Mouse (Mus musculus) CH12.LX (cell line): ENCODE data around the gene Phospho1. TPM values are rescaled to one million over a fixed set of nuclear protein-coding genes. Genes with fewer than 3 reads are reported as not detected.

ENCODE experiments used
- DNase-seq: peaks from one replicate; pipeline ENCODE4 v3.0.0-alpha.2; 2013; ENCODE audit errors: extremely low read depth
- H3K27ac ChIP-seq: 2 replicates; pipeline ENCODE4 v1.5.1; 2012; ENCODE audit warnings: low read depth, mild to moderate bottlenecking, control low read depth, moderate library complexity; ENCODE audit not compliant: insufficient read depth
- H3K27me3 ChIP-seq: replicated peaks from 2 replicates; pipeline ENCODE3; 2012; ENCODE audit warnings: inconsistent platforms
- H3K36me3 ChIP-seq, 2 experiments: replicated peaks in 1 of 2; 2 replicates each; pipeline versions ENCODE3 to v1.6.1; 2012; ENCODE audit warnings: inconsistent platforms in 1 of 2, low read length in 1 of 2, mild to moderate bottlenecking in 1 of 2, mixed read lengths in 1 of 2, moderate library complexity in 1 of 2; ENCODE audit not compliant: control insufficient read depth in 1 of 2, insufficient read depth in 1 of 2
- H3K4me1 ChIP-seq, 2 experiments: 2 replicates each; pipeline ENCODE4 v1.6.1; 2012; ENCODE audit warnings: inconsistent platforms in 1 of 2, moderate library complexity in 1 of 2; ENCODE audit not compliant: insufficient read depth in 2 of 2, control insufficient read depth in 1 of 2
- H3K4me2 ChIP-seq: 2 replicates; pipeline ENCODE4 v1.6.1; 2012; ENCODE audit warnings: low read depth, mild to moderate bottlenecking, control low read depth; ENCODE audit not compliant: poor library complexity, insufficient read depth, severe bottlenecking
- H3K4me3 ChIP-seq, 3 experiments: fragments of 150-350 bp in 1 of 3; sonication (generic) in 1 of 3; replicated peaks in 1 of 3; 2 replicates each; pipeline versions ENCODE3 to v1.5.1; 2011 to 2012; ENCODE audit warnings: low read depth in 2 of 3, low read length in 2 of 3, mild to moderate bottlenecking in 2 of 3, moderate library complexity in 2 of 3, control low read depth in 1 of 3, improper control_type of control experiment in 1 of 3, inconsistent platforms in 1 of 3, mixed read lengths in 1 of 3; ENCODE audit not compliant: poor library complexity in 1 of 3
- H3K79me2 ChIP-seq: replicated peaks from 2 replicates; pipeline ENCODE4 v1.6.1; 2012; ENCODE audit warnings: mild to moderate bottlenecking, moderate library complexity; ENCODE audit not compliant: control insufficient read depth, poor library complexity, insufficient read depth, severe bottlenecking; ENCODE audit errors: extremely low read depth
- H3K9ac ChIP-seq: 2 replicates; pipeline ENCODE4 v1.6.1; 2012; ENCODE audit warnings: low read depth, mild to moderate bottlenecking, control low read depth, moderate library complexity; ENCODE audit not compliant: insufficient read depth
- H3K9me3 ChIP-seq: replicated peaks from 2 replicates; pipeline ENCODE3; 2012; ENCODE audit warnings: low read length, inconsistent platforms, mixed read lengths
- BHLHE40 ChIP-seq: IDR thresholded peaks from 2 replicates; pipeline ENCODE4 v1.6.1; 2011; ENCODE audit warnings: mild to moderate bottlenecking, low read depth, low read length, improper control_type of control experiment
- CHD1 ChIP-seq: IDR thresholded peaks from 2 replicates; pipeline ENCODE4 v1.6.1; 2012; ENCODE audit warnings: low read depth, low read length, improper control_type of control experiment, inconsistent platforms
- CHD2 ChIP-seq: IDR thresholded peaks from 2 replicates; pipeline ENCODE4 v1.6.1; 2011; ENCODE audit warnings: low read length, improper control_type of control experiment
- E2F4 ChIP-seq: IDR thresholded peaks from 2 replicates; pipeline ENCODE4 v1.6.1; 2011; ENCODE audit warnings: low read depth, low read length, improper control_type of control experiment; ENCODE audit not compliant: insufficient replicate concordance
- EP300 ChIP-seq: IDR thresholded peaks from 2 replicates; pipeline ENCODE4 v1.6.1; 2011; ENCODE audit warnings: low read length, improper control_type of control experiment
- ETS1 ChIP-seq: conservative IDR thresholded peaks from 2 replicates; pipeline ENCODE4 v1.6.1; 2012; ENCODE audit warnings: low read depth, mild to moderate bottlenecking, inconsistent platforms, low read length, improper control_type of control experiment, moderate library complexity
- HCFC1 ChIP-seq: IDR thresholded peaks from 2 replicates; pipeline ENCODE4 v1.6.1; 2012; ENCODE audit warnings: low read depth, mild to moderate bottlenecking, inconsistent platforms, low read length, improper control_type of control experiment
- IRF4 ChIP-seq: IDR thresholded peaks from 2 replicates; pipeline ENCODE4 v1.6.1; 2014; ENCODE audit warnings: low read depth, mild to moderate bottlenecking, inconsistent platforms, low read length, improper control_type of control experiment
- JUND ChIP-seq: conservative IDR thresholded peaks from 2 replicates; pipeline ENCODE4 v1.6.1; 2011; ENCODE audit warnings: low read depth, low read length, improper control_type of control experiment
- KAT2A ChIP-seq: IDR thresholded peaks from 2 replicates; pipeline ENCODE4 v1.6.1; 2012; ENCODE audit warnings: low read length, improper control_type of control experiment, inconsistent platforms; ENCODE audit not compliant: insufficient replicate concordance
- MAX ChIP-seq: IDR thresholded peaks from 2 replicates; pipeline ENCODE4 v1.6.1; 2011; ENCODE audit warnings: low read length, improper control_type of control experiment
- MAZ ChIP-seq: IDR thresholded peaks from 2 replicates; pipeline ENCODE4 v1.6.1; 2012; ENCODE audit warnings: low read depth, mild to moderate bottlenecking, inconsistent platforms, low read length, improper control_type of control experiment, moderate library complexity
- MEF2A ChIP-seq: IDR thresholded peaks from 2 replicates; pipeline ENCODE4 v1.6.1; 2014; ENCODE audit warnings: low read depth, mild to moderate bottlenecking, inconsistent platforms, low read length, improper control_type of control experiment, borderline replicate concordance
- MXI1 ChIP-seq: IDR thresholded peaks from 2 replicates; pipeline ENCODE4 v1.6.1; 2011; ENCODE audit warnings: mild to moderate bottlenecking, low read depth, low read length, improper control_type of control experiment
- MYC ChIP-seq: IDR thresholded peaks from 2 replicates; pipeline ENCODE4 v1.6.1; 2011; ENCODE audit warnings: low read depth, mild to moderate bottlenecking, improper control_type of control experiment, low read length
- NELFE ChIP-seq: IDR thresholded peaks from 2 replicates; pipeline ENCODE4 v1.6.1; 2011; ENCODE audit warnings: low read depth, low read length, improper control_type of control experiment
- NRF1 ChIP-seq: IDR thresholded peaks from 2 replicates; pipeline ENCODE4 v1.6.1; 2014; ENCODE audit warnings: low read depth, mild to moderate bottlenecking, inconsistent platforms, low read length, improper control_type of control experiment, moderate library complexity
- POLR2A ChIP-seq: IDR thresholded peaks from 2 replicates; pipeline ENCODE4 v1.6.1; 2011; ENCODE audit warnings: low read depth, mild to moderate bottlenecking, improper control_type of control experiment, low read length
- RAD21 ChIP-seq: IDR thresholded peaks from 2 replicates; pipeline ENCODE4 v1.6.1; 2011; ENCODE audit warnings: low read depth, mild to moderate bottlenecking, low read length, improper control_type of control experiment, moderate library complexity
- RCOR1 ChIP-seq: conservative IDR thresholded peaks from 2 replicates; pipeline ENCODE4 v1.6.1; 2012; ENCODE audit warnings: low read depth, mild to moderate bottlenecking, inconsistent platforms, low read length, improper control_type of control experiment
- SIN3A ChIP-seq: IDR thresholded peaks from 2 replicates; pipeline ENCODE4 v1.6.1; 2012; ENCODE audit warnings: low read length, improper control_type of control experiment, inconsistent platforms
- SMC3 ChIP-seq: IDR thresholded peaks from 2 replicates; pipeline ENCODE4 v1.6.1; 2011; ENCODE audit warnings: low read depth, low read length, improper control_type of control experiment
- TCF12 ChIP-seq: IDR thresholded peaks from 2 replicates; pipeline ENCODE4 v1.6.1; 2014; ENCODE audit warnings: low read depth, mild to moderate bottlenecking, inconsistent platforms, low read length, improper control_type of control experiment
- UBTF ChIP-seq: IDR thresholded peaks from 2 replicates; pipeline ENCODE4 v1.6.1; 2012; ENCODE audit warnings: low read depth, mild to moderate bottlenecking, inconsistent platforms, low read length, improper control_type of control experiment, moderate library complexity
- USF1 ChIP-seq: IDR thresholded peaks from 2 replicates; pipeline ENCODE4 v1.6.1; 2014; ENCODE audit warnings: low read depth, mild to moderate bottlenecking, inconsistent platforms, low read length, improper control_type of control experiment
- USF2 ChIP-seq: conservative IDR thresholded peaks from 2 replicates; pipeline ENCODE4 v1.6.1; 2011; ENCODE audit warnings: low read depth, low read length, improper control_type of control experiment
- ZKSCAN1 ChIP-seq: IDR thresholded peaks from 2 replicates; pipeline ENCODE4 v1.6.1; 2012; ENCODE audit warnings: low read depth, inconsistent platforms, low read length, improper control_type of control experiment, borderline replicate concordance
- ZMIZ1 ChIP-seq: IDR thresholded peaks from 2 replicates; pipeline ENCODE4 v1.6.1; 2012; ENCODE audit warnings: low read depth, mild to moderate bottlenecking, inconsistent platforms, low read length, improper control_type of control experiment
- dilution Hi-C: fragments of 300-500 bp; cut with MboI; formaldehyde crosslinking; loops from 2 replicates; pipeline ENCODE4 v1.14.3; 2020; ENCODE audit warnings: low sequenced_read_pairs; ENCODE audit not compliant: extremely low pct_unique_long_range_greater_than_20kb, extremely low pct_ligation_motif_present
- in situ Hi-C: fragments of 300-500 bp; cut with MboI; formaldehyde crosslinking; loops from 3 replicates; pipeline ENCODE4 v1.14.3; 2019; ENCODE audit warnings: low sequenced_read_pairs, low pct_ligation_motif_present, low pct_unique_long_range_greater_than_20kb, mixed read lengths
- polyA plus RNA-seq: library from polyadenylated mRNA; unstranded; fragments of >175 nt; gene quantifications from 2 replicates; pipeline ENCODE4 v1.2.1, GENCODE M21; 2012; ENCODE audit warnings: low read depth; ENCODE audit not compliant: insufficient read length
- total RNA-seq, 2 experiments: library from RNA; depleted of rRNA; stranded (reverse); fragments of 300-350 nt in 1 of 2; fragments of >200 nt in 1 of 2; gene quantifications; 2 replicates each; pipeline ENCODE4 v1.2.3; 2012 to 2014

The Phospho1 gene
- total and polyA plus RNA-seq, 3 experiments: 0.97 to 1.3 TPM; not detected in 1

DNA sequence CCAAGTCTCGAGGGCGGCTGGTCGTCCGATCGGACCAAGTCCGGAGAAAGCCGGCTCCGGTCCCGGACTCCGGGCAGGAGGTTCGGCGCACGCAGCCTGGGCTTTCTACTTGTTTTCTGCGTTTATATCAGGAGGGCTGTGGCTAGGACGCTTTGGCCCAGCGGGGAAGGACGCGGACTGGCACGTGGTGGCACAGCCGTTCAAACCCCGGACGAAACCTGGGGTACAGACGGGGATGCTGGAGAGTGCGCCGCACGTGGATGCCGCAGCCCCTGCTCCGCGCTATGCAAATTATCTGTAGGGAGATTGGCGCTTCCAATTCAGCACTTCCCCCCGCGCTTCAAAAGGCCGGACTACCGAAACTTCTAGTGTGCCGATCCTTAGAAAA, 35.2 kb downstream of the Phospho1 start:
- in situ Hi-C loops: no loop called here
- Histone ChIP-seq H3K9me3 (peaks cover 3% of the 10 kb centered on the region), H3K27me3 (peaks cover 1% of the 10 kb centered on the region), H3K27ac (peak overlapping the region; percentile 86), H3K36me3 (peaks cover 0 to 13% of the 10 kb centered on the region in 2 experiments), H3K4me2 (peak overlapping the region; percentile 84), H3K4me3 (peak overlapping the region; percentile 62 to 77 (median 66)), H3K4me1 (peaks cover 5 to 25% of the 10 kb centered on the region in 2 experiments), H3K9ac (peak overlapping the region; percentile 57), H3K79me2 (no peaks in the 10 kb centered on the region; the same call in 1 of the 2 replicates)
- DNase-seq: peak; percentile 79
- TF ChIP-seq CHD2 (no peak), MEF2A (no peak), MAX (peak; percentile 97), NELFE (peak; percentile 83), USF2 (0 out of 2 replicates have a peak, but pooled peaks have one; percentile 17), MXI1 (peak; percentile 95), USF1 (peak; percentile 21), MAZ (peak; percentile 21; the same call in 1 of the 2 replicates), POLR2A (peak; percentile 82), ETS1 (peak; percentile 62), SIN3A (no peak; the same call in 1 of the 2 replicates), BHLHE40 (peak; percentile 100), IRF4 (peak; percentile 62), NRF1 (0 out of 2 replicates have a peak, but pooled peaks have one; percentile 24), CHD1 (peak; percentile 87; the same call in 1 of the 2 replicates), HCFC1 (no peak; the same call in 1 of the 2 replicates), UBTF (peak; percentile 86; the same call in 1 of the 2 replicates), JUND (no peak), RCOR1 (peak; percentile 75; the same call in 1 of the 2 replicates), MYC (peak; percentile 99), EP300 (no peak), TCF12 (0 out of 2 replicates have a peak, but pooled peaks have one; percentile 30), ZMIZ1 (no peak; the same call in 1 of the 2 replicates), ZKSCAN1 (no peak), KAT2A (peak; percentile 0; the same call in 1 of the 2 replicates), E2F4 (peak; percentile 56; the same call in 1 of the 2 replicates), SMC3 (no peak; the same call in 1 of the 2 replicates), RAD21 (no peak; the same call in 1 of the 2 replicates)
- dilution Hi-C loops: no loop called here
